Mouse (Mus musculus) neural tube, embryonic 11.5 days (tissue): ENCODE data around the gene Cadm2. TPM values are rescaled to one million over a fixed set of nuclear protein-coding genes. Genes with fewer than 3 reads are reported as not detected.

Experiments used
- ATAC-seq: fragments of 200-750 bp; cut with Nextera tagmentation; 2 replicates; pipeline ENCODE4 v1.8.0; 2017; ENCODE audit warnings: moderate number of reproducible peaks, mild to moderate bottlenecking, moderate TSS enrichment, moderate library complexity; ENCODE audit not compliant: insufficient read depth, low FRiP score, low TSS enrichment
- DNase-seq: peaks from one replicate; pipeline ENCODE4 v3.0.0-alpha.2; 2015; ENCODE audit warnings: low spot score
- H3K27ac ChIP-seq: fragments of 300-500 bp; sonication (generic); 2 replicates; pipeline ENCODE4 v1.5.1; 2014; ENCODE audit warnings: low read depth, mild to moderate bottlenecking, low read length
- H3K27me3 ChIP-seq: fragments of 300-500 bp; sonication (generic); 2 replicates; pipeline ENCODE4 v1.6.1; 2014; ENCODE audit warnings: mild to moderate bottlenecking, low read length, mixed read lengths; ENCODE audit not compliant: control insufficient read depth, insufficient read depth
- H3K36me3 ChIP-seq: fragments of 300-500 bp; sonication (generic); 2 replicates; pipeline ENCODE4 v1.6.1; 2014; ENCODE audit warnings: mild to moderate bottlenecking, low read length, moderate library complexity, mixed read lengths; ENCODE audit not compliant: control insufficient read depth, insufficient read depth
- H3K4me1 ChIP-seq: fragments of 300-500 bp; sonication (generic); 2 replicates; pipeline ENCODE4 v1.6.1; 2014; ENCODE audit warnings: low read length, mixed read lengths; ENCODE audit not compliant: control insufficient read depth, insufficient read depth
- H3K4me2 ChIP-seq: fragments of 300-500 bp; sonication (generic); 2 replicates; pipeline ENCODE4 v1.6.1; 2014; ENCODE audit warnings: low read depth, mild to moderate bottlenecking, moderate library complexity
- H3K4me3 ChIP-seq: fragments of 300-500 bp; sonication (generic); 2 replicates; pipeline ENCODE4 v1.5.1; 2014; ENCODE audit warnings: low read depth, low read length
- H3K9ac ChIP-seq: fragments of 300-500 bp; sonication (generic); 2 replicates; pipeline ENCODE4 v1.6.1; 2014; ENCODE audit warnings: mild to moderate bottlenecking, low read length
- H3K9me3 ChIP-seq: fragments of 300-500 bp; sonication (generic); 2 replicates; pipeline ENCODE4 v1.6.1; 2016; ENCODE audit warnings: low read length; ENCODE audit not compliant: control insufficient read depth
- WGBS: fragments of 180-500 bp; shearing (Covaris S2); extraction: QIAGEN DNeasy Blood & Tissue Kit; methylation state at CpG from one replicate; pipeline ENCODE4 v1.1.7; 2014; 5-methylcytosine and 5-hydroxymethylcytosine counted together
- polyA plus RNA-seq: library from polyadenylated mRNA; unstranded; fragments of >200 nt; fragmentation: Nextera tagmentation; extraction: Ambion mirVana; gene quantifications from 2 replicates; pipeline ENCODE4 v1.2.1, GENCODE M21; 2014

The Cadm2 gene
- polyA plus RNA-seq, 1 experiment from 2014 or later, result 5.2 TPM

DNA sequence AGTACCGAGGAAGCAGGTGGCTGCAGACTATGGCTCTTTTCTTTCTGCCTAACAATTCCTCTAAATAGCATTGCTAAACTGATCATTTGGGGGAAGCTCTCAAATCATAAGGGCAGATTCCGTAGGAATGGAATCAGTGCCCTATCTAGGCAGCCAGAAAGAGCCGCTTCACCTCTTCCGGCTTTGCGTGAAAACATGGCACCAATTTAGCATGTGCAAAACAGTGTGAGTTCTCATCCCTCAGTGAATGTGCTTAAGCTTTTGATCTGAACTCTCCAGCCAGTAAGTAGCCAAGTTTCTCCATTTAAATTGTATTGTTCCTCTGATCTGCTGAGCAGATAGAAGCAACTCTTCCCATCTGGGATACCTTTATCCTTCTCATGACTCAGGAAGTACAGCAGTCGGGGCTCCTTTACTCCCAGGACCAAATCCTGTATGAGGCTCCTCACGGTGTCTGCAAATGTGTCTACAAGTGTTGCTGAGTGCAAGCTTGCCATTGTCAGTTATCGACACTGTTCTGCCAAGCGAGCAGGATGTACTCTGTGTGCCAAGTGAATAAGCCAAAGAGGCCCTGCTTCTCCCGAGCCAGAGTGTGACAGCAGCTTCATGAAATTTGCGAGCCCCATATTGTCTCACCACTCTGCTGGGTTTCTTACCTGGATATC is 970.2 kb downstream of the Cadm2 start:
- H3K27ac ChIP-seq, result no peak overlapping the region
- ATAC-seq (no peak), DNase-seq (no peak)
- H3K9me3 ChIP-seq, result no peaks in the 10 kb centered on the region
- H3K4me3 ChIP-seq, result no peak overlapping the region
- no peak overlapping the region for H3K9ac ChIP-seq
- no peaks in the 10 kb centered on the region for H3K4me1 ChIP-seq
- H3K4me2 ChIP-seq, result no peak overlapping the region
- no peaks in the 10 kb centered on the region for H3K27me3 ChIP-seq
- no peaks in the 10 kb centered on the region for H3K36me3 ChIP-seq
- WGBS, result 90% methylated on average over 11 of the region's 11 CpGs

- H3K4me1 ChIP-seq, result no peaks in the 10 kb centered on the region
- H3K4me3 ChIP-seq, result no peak overlapping the region
- DNase-seq (no peak), ATAC-seq (no peak)
- WGBS, result 92% methylated on average over 4 of the region's 4 CpGs
- no peaks in the 10 kb centered on the region for H3K27me3 ChIP-seq
- H3K27ac ChIP-seq, result no peak overlapping the region
- H3K36me3 ChIP-seq, result no peaks in the 10 kb centered on the region
- no peak overlapping the region for H3K9ac ChIP-seq
- H3K4me2 ChIP-seq, result no peak overlapping the region
- no peaks in the 10 kb centered on the region for H3K9me3 ChIP-seq
Observed at GRCm38 (mm10) chr16:66647798-66648197, 972.9 kb downstream of the Cadm2 start.

DNA sequence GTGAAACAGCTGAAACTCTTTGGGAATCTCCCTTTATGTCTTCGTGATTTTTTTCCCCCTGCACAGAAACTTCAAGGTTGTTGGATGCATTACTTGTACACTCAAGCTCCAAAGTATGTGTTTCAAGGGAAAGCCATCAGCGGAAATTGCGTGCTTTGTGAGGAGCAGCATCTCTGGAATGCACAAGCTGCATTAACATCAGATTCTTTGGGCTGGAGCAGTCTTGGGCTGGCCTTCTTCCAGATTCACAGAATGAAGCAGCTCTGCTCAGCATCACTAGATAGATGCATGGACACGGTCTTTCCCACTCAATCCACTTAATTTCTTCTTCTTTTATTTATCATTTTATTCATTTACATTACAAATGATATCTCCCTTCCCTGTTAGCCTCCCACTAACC is 977.1 kb downstream of the Cadm2 start:
- no peaks in the 10 kb centered on the region for H3K9me3 ChIP-seq
- DNase-seq, result no peak
- H3K4me3 ChIP-seq, result no peak overlapping the region
- ATAC-seq, result no peak
- H3K27me3 ChIP-seq, result no peaks in the 10 kb centered on the region
- 83% methylated on average over 4 of the region's 4 CpGs for WGBS
- H3K27ac ChIP-seq, result no peak overlapping the region
- H3K9ac ChIP-seq, result no peak overlapping the region
- no peak overlapping the region for H3K4me2 ChIP-seq
- no peaks in the 10 kb centered on the region for H3K4me1 ChIP-seq
- H3K36me3 ChIP-seq, result no peaks in the 10 kb centered on the region

GRCm38 (mm10) chr16:66627527-66627926 is 993.2 kb downstream of the Cadm2 start:
- no peaks in the 10 kb centered on the region for H3K36me3 ChIP-seq
- no peaks in the 10 kb centered on the region for H3K27me3 ChIP-seq
- H3K4me3 ChIP-seq, result no peak overlapping the region
- no peak for DNase-seq
- H3K9ac ChIP-seq, result no peak overlapping the region
- no peaks in the 10 kb centered on the region for H3K9me3 ChIP-seq
- no peak for ATAC-seq
- H3K4me2 ChIP-seq, result no peak overlapping the region
- no peaks in the 10 kb centered on the region for H3K4me1 ChIP-seq
- H3K27ac ChIP-seq, result no peak overlapping the region

DNA sequence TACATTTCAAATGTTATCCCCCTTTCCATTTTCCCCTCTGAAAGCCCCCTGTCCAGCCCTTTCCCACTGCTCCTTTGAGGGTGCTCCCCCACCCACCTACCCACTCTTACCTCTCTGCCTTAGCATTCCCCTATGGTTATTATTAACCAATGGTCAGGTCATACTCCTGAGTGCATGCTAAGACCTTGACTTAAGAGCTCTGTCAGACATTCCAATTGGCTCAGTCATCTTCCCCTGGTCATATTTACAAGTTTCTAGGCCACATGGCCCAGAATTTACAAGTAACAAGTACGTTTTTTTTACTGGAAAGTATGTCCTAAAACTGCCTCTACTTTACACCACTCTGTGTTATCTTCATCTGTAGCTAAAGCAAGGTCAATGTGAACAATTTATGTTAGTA is 998.3 kb downstream of the Cadm2 start:
- H3K9me3 ChIP-seq, result no peaks in the 10 kb centered on the region
- no peak for DNase-seq
- no peaks in the 10 kb centered on the region for H3K36me3 ChIP-seq
- no peaks in the 10 kb centered on the region for H3K4me1 ChIP-seq
- H3K27me3 ChIP-seq, result no peaks in the 10 kb centered on the region
- no peak overlapping the region for H3K27ac ChIP-seq
- H3K4me2 ChIP-seq, result no peak overlapping the region
- H3K9ac ChIP-seq, result no peak overlapping the region
- 51% methylated on average over 1 of the region's 1 CpGs for WGBS
- ATAC-seq, result no peak
- H3K4me3 ChIP-seq, result no peak overlapping the region

GRCm38 (mm10) chr16:66612624-66613023 is 1008.1 kb downstream of the Cadm2 start:
- Histone ChIP-seq H3K9ac (no peak overlapping the region), H3K27me3 (no peaks in the 10 kb centered on the region), H3K4me2 (no peak overlapping the region), H3K36me3 (no peaks in the 10 kb centered on the region), H3K9me3 (no peaks in the 10 kb centered on the region), H3K27ac (no peak overlapping the region), H3K4me3 (no peak overlapping the region), H3K4me1 (no peaks in the 10 kb centered on the region)
- DNase-seq (no peak), ATAC-seq (no peak)
- WGBS, result 73% methylated on average over 5 of the region's 5 CpGs
